Mouse (Mus musculus) heart, embryonic 11.5 days (tissue): Measurements from ENCODE around the gene Prss40. TPM values are rescaled to one million over a fixed set of nuclear protein-coding genes. Genes with fewer than 3 reads are reported as not detected.

Experiments used
- ATAC-seq: fragments of 200-750 bp; cut with Nextera tagmentation; replicated peaks from 2 replicates; pipeline ENCODE4 v1.8.0; 2017; ENCODE audit warnings: moderate library complexity; ENCODE audit not compliant: insufficient number of reproducible peaks, low FRiP score, low TSS enrichment
- H3K27ac ChIP-seq: fragments of 300-500 bp; sonication (generic); 2 replicates; pipeline ENCODE4 v1.5.1; 2014; ENCODE audit warnings: mild to moderate bottlenecking, low read depth, low read length
- H3K27me3 ChIP-seq: fragments of 300-500 bp; sonication (generic); 2 replicates; pipeline ENCODE4 v1.6.1; 2014; ENCODE audit warnings: mild to moderate bottlenecking, low read length, mixed read lengths; ENCODE audit not compliant: control insufficient read depth, insufficient read depth
- H3K36me3 ChIP-seq: fragments of 300-500 bp; sonication (generic); 2 replicates; pipeline ENCODE4 v1.6.1; 2014; ENCODE audit warnings: mild to moderate bottlenecking, low read length, moderate library complexity, mixed read lengths; ENCODE audit not compliant: control insufficient read depth, insufficient read depth
- H3K4me1 ChIP-seq: fragments of 300-500 bp; sonication (generic); 2 replicates; pipeline ENCODE4 v1.6.1; 2014; ENCODE audit warnings: low read length; ENCODE audit not compliant: control insufficient read depth, insufficient read depth
- H3K4me2 ChIP-seq: fragments of 300-500 bp; sonication (generic); 2 replicates; pipeline ENCODE4 v1.6.1; 2014; ENCODE audit warnings: mild to moderate bottlenecking, moderate library complexity
- H3K4me3 ChIP-seq: fragments of 300-500 bp; sonication (generic); 2 replicates; pipeline ENCODE4 v1.5.1; 2014; ENCODE audit warnings: low read depth, low read length
- H3K9ac ChIP-seq: fragments of 300-500 bp; sonication (generic); 2 replicates; pipeline ENCODE4 v1.6.1; 2014; ENCODE audit warnings: mild to moderate bottlenecking, low read depth, low read length, moderate library complexity
- H3K9me3 ChIP-seq: fragments of 300-500 bp; sonication (generic); replicated peaks from 2 replicates; pipeline ENCODE4 v1.6.1; 2016; ENCODE audit warnings: low read length; ENCODE audit not compliant: control insufficient read depth
- WGBS: fragments of 180-500 bp; shearing (Covaris S2); extraction: QIAGEN DNeasy Blood & Tissue Kit; methylation state at CpG from one replicate; pipeline ENCODE4 v1.1.7; 2014; ENCODE audit not compliant: insufficient replicate concordance; 5-methylcytosine and 5-hydroxymethylcytosine counted together
- polyA plus RNA-seq: library from polyadenylated mRNA; unstranded; fragments of >200 nt; fragmentation: Nextera tagmentation; extraction: Ambion mirVana; gene quantifications from 2 replicates; pipeline ENCODE4 v1.2.1, GENCODE M21; 2014

Gene Prss40
- polyA plus RNA-seq: not detected in 2 replicates

DNA sequence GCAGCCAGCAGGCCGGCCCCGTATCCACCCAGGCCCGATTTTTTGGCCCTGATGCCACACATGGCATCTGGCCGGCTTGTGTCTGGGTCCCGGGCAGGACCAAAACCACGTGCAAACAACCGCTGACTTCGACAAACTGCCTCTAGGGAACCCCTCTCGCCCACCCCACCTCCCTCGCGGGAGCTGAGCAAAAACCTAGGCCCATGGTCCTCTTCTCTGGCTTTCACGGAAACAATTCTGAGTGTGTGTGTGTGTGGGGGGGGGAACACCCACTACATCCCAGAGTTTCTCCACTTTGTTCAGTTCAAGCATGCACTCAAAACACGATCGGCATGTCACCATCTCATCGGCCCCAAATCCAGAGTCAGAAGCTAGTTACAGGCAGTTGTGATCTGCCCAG is at the start of gene Prss40:
TSS of gene Prss40 (minus strand) at position 101 of the 400 bp plus-strand sequence.
- Histone ChIP-seq H3K9ac (no peak within 1 kb of the TSS), H3K27me3 (no peaks in the 10 kb centered on the region), H3K4me1 (no peaks in the 10 kb centered on the region), H3K4me2 (no peak within 1 kb of the TSS), H3K9me3 (no peaks in the 10 kb centered on the region), H3K36me3 (no peaks in the 10 kb centered on the region), H3K4me3 (no peak within 1 kb of the TSS), H3K27ac (no peak within 1 kb of the TSS)
- no peak for ATAC-seq
- 80% methylated on average over 15 of the region's 15 CpGs for WGBS

GRCm38 (mm10) chr1:34602363-34602762 is 41.6 kb upstream of the Prss40 start:
- 0 out of 2 replicates have a peak, but pooled peaks have one; percentile 26 for ATAC-seq
- Histone ChIP-seq H3K4me1 (no peaks in the 10 kb centered on the region), H3K27me3 (no peaks in the 10 kb centered on the region), H3K27ac (no peak overlapping the region), H3K9me3 (no peaks in the 10 kb centered on the region), H3K4me3 (no peak overlapping the region), H3K36me3 (no peaks in the 10 kb centered on the region), H3K4me2 (no peak overlapping the region), H3K9ac (no peak overlapping the region)
- WGBS: 10% methylated on average over 8 of the region's 8 CpGs

GRCm38 (mm10) chr1:34601323-34602047 is 40.7 kb upstream of the Prss40 start:
- no peak for ATAC-seq
- H3K27ac ChIP-seq: no peak overlapping the region
- H3K4me3 ChIP-seq: no peak overlapping the region
- no peaks in the 10 kb centered on the region for H3K4me1 ChIP-seq
- H3K27me3 ChIP-seq: no peaks in the 10 kb centered on the region
- WGBS: 76% methylated on average over 3 of the region's 3 CpGs
- H3K36me3 ChIP-seq: no peaks in the 10 kb centered on the region
- H3K9me3 ChIP-seq: no peaks in the 10 kb centered on the region
- H3K4me2 ChIP-seq: no peak overlapping the region
- no peak overlapping the region for H3K9ac ChIP-seq

DNA sequence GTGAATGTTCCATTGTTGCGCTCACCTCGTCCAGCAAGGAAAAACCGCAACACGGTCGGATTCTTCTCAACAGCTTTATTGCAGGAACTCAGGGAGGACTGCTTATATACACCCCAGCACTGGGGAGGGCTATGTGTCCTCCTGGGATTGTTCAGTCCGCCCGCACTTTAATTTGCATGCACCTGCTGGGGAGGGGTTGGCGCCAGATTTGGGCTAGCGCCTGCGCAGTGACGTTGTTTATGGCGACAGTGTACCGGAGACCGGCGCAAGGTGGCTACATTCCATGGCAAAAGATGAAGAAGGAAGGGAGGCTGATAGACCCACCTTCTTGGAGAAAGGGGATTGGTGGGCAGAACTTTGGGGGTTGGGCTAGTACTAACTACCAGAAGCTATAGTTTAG is 39.3 kb upstream of the Prss40 start:
- Histone ChIP-seq H3K9ac (no peak overlapping the region), H3K4me3 (no peak overlapping the region), H3K4me2 (no peak overlapping the region), H3K9me3 (no peaks in the 10 kb centered on the region; the same call in 1 of the 2 replicates), H3K36me3 (no peaks in the 10 kb centered on the region), H3K27ac (no peak overlapping the region), H3K4me1 (no peaks in the 10 kb centered on the region), H3K27me3 (no peaks in the 10 kb centered on the region)
- WGBS: 72% methylated on average over 15 of the region's 15 CpGs
- ATAC-seq: no peak

DNA sequence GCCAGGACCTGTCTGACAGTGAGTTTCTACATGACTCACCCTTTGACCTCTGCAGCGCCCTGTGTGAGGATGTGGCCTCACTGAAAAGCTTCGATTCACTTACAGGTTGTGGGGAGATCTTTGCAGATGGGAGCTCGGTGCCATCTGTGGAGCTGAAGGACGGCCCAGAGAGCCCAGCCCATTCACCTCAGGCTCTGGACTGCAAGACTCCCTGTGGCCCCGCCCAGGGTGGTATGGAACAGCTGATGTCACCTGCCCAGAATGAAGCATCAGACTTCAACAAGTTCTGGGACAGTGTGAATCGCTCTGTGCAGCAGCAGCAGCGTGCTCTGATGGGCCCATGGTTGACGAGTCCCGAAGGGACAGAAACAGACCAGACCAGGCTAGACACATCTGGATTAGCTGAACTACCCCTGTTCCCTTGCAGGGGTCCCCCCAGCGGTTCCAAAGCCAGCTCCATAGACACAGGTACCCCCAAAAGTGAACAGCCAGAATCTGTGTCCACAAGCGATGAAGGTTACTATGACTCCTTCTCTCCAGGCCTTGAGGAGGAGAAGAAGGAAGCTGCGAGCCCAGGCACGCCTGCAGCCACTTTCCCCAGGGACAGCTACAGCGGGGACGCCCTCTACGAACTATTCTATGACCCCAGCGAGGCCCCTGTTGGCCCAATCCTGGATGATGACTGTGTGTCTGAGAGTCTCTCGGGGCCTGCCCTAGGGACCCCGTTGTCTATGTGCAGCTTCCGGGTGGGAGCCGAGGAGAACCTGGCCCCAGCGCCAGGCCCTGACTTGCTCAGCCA is 26.8 kb upstream of the Prss40 start:
- no peak overlapping the region for H3K9ac ChIP-seq
- no peak for ATAC-seq
- H3K4me1 ChIP-seq: no peaks in the 10 kb centered on the region
- no peak overlapping the region for H3K4me2 ChIP-seq
- WGBS: 79% methylated on average over 22 of the region's 22 CpGs
- no peak overlapping the region for H3K4me3 ChIP-seq
- no peaks in the 10 kb centered on the region for H3K9me3 ChIP-seq
- H3K27ac ChIP-seq: no peak overlapping the region
- no peaks in the 10 kb centered on the region for H3K36me3 ChIP-seq
- no peaks in the 10 kb centered on the region for H3K27me3 ChIP-seq

GRCm38 (mm10) chr1:34584736-34585135 is 24.0 kb upstream of the Prss40 start:
- Histone ChIP-seq H3K4me3 (no peak overlapping the region), H3K9ac (no peak overlapping the region), H3K9me3 (no peaks in the 10 kb centered on the region), H3K27me3 (peaks cover 11% of the 10 kb centered on the region), H3K4me1 (peaks cover 4% of the 10 kb centered on the region), H3K4me2 (no peak overlapping the region), H3K27ac (no peak overlapping the region), H3K36me3 (no peaks in the 10 kb centered on the region)
- WGBS: 75% methylated on average over 4 of the region's 4 CpGs
- no peak for ATAC-seq

DNA sequence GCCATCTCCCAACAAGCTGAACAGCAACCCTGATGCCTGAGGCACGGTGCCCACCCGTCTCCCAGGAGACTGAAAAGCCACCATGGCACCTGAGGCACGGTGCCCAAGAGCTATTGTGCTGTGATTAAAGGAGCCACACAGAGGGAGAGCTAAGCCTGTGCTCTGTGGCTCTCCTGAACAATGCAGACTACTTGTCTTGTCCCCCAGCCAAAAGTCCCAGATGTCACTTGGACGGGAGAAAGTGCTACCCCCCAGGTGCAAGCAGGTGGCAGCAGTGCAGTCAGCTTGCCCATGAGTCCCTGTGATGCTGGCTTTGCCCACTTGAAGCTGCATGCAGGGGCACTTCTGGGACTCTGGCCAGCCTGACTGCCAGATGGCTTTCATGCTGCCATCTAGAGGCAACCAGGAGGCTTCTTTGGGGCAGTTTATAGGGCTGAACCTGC is 23.1 kb upstream of the Prss40 start:
- Histone ChIP-seq H3K36me3 (no peaks in the 10 kb centered on the region), H3K4me3 (no peak overlapping the region), H3K27me3 (peaks cover 17% of the 10 kb centered on the region), H3K9ac (no peak overlapping the region), H3K4me1 (peaks cover 7% of the 10 kb centered on the region), H3K4me2 (no peak overlapping the region), H3K27ac (no peak overlapping the region), H3K9me3 (no peaks in the 10 kb centered on the region)
- 24% methylated on average over 4 of the region's 4 CpGs for WGBS
- no peak for ATAC-seq

DNA sequence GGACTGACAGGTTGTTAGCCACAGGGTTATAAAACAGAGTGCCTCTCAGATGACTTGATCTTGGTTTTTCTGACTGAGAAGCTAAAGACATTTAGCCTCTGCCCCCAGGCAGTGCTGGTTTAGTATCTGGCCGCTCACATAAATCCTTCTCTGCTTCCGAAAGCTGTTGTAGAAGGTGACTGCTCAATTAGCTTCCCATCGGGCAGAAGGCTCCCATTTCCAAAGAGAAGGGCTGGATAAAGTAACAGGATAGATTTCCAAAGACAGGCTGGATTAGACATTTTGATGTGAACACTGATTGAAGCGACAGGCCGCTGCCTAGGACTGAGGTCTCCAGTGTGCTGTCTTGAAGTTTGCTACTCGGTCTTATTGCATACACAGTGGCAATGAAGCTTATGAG is 21.5 kb upstream of the Prss40 start:
- peaks cover 9% of the 10 kb centered on the region for H3K4me1 ChIP-seq
- peaks cover 22% of the 10 kb centered on the region for H3K27me3 ChIP-seq
- no peak for ATAC-seq
- WGBS: 76% methylated on average over 6 of the region's 6 CpGs
- no peaks in the 10 kb centered on the region for H3K9me3 ChIP-seq
- H3K27ac ChIP-seq: no peak overlapping the region
- no peak overlapping the region for H3K4me2 ChIP-seq
- no peak overlapping the region for H3K4me3 ChIP-seq
- H3K36me3 ChIP-seq: no peaks in the 10 kb centered on the region
- no peak overlapping the region for H3K9ac ChIP-seq
